Mouse (Mus musculus) erythroblast, embryonic 14.5 days (primary cell): ENCODE results near the gene Shisa7. TPM values are rescaled to one million over a fixed set of nuclear protein-coding genes. Genes with fewer than 3 reads are reported as not detected.
"Not testable (repeated sequence)": the region's sequence is repeated elsewhere in the genome, so short reads cannot be mapped to it uniquely, and the experiment has no call there.

Experiments
- H3K27me3 ChIP-seq: 2 replicates; pipeline ENCODE4 v1.6.1; 2012; ENCODE audit warnings: inconsistent platforms; ENCODE audit not compliant: control insufficient read depth
- H3K36me3 ChIP-seq: 2 replicates; pipeline ENCODE4 v1.6.1; 2012; ENCODE audit warnings: mild to moderate bottlenecking, inconsistent platforms; ENCODE audit not compliant: control insufficient read depth
- H3K4me1 ChIP-seq: 2 replicates; pipeline ENCODE4 v1.6.1; 2012; ENCODE audit warnings: inconsistent platforms; ENCODE audit not compliant: control insufficient read depth
- H3K4me3 ChIP-seq: replicated peaks from 2 replicates; pipeline ENCODE3; 2012; ENCODE audit warnings: moderate library complexity, mild to moderate bottlenecking, inconsistent platforms
- H3K9me3 ChIP-seq: 2 replicates; pipeline ENCODE4 v1.6.1; 2012; ENCODE audit warnings: low read length, inconsistent platforms, mixed read lengths; ENCODE audit not compliant: control insufficient read depth
- GATA1 ChIP-seq: IDR thresholded peaks from 2 replicates; pipeline ENCODE4 v1.6.1; 2012; ENCODE audit warnings: low read length, inconsistent platforms, mixed read lengths
- TAL1 ChIP-seq: IDR thresholded peaks from 3 replicates; pipeline ENCODE4 v1.6.1; 2012; ENCODE audit warnings: low read length, inconsistent platforms, mixed read lengths
- polyA plus RNA-seq: library from polyadenylated mRNA; stranded (reverse); fragments of >175 nt; gene quantifications from 2 replicates; pipeline ENCODE4 v1.2.3, GENCODE M21; 2012

Gene Shisa7
- polyA plus RNA-seq, 1 experiment: not detected

DNA sequence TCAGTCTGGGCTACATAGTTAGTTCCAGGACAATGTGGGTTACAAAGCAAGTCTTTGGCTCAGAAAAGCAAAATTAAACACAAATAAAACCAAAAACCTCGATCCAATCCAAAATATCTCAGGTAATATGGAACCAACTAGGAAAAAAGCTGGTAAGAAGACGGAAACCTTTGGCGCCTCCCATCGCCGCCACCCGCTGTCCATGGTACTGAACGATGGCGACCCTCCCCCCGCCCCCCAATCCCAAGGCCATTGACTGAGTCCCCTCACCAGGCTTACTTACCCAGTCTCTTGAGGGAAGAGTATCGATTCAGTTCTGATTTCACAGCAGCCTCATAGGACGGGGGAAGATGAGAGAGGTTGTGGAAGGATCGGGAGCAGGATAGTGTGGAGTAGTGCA lies 14.0 kb downstream of the Shisa7 start:
- Histone ChIP-seq H3K27me3 (peaks cover 44% of the 10 kb centered on the region), H3K36me3 (no peaks in the 10 kb centered on the region), H3K4me3 (no peak overlapping the region), H3K4me1 (peaks cover 4% of the 10 kb centered on the region), H3K9me3 (no peaks in the 10 kb centered on the region)
- TF ChIP-seq TAL1 (no peak), GATA1 (no peak)

DNA sequence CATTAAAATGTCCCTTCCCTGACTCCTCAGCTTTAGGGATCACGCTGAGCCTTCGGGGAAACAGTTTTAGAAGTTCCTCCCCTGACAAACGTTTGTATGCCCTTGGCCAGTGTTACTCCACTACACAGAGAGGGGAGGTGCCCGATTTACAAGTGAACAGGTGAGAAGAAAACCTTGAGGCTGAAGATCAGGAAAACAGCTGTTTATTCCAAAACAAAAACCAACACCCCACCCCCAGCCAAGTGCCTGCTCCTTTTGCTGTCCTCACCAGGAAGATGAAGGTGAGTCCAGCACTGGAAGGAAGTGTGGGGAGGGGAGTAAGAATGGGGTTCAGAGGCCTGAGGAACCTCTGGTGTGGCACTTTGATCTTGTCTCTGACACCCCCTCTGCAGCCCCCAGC lies 19.1 kb downstream of the Shisa7 start:
- TF ChIP-seq GATA1 (no peak), TAL1 (no peak)
- Histone ChIP-seq H3K4me1 (peaks cover 4% of the 10 kb centered on the region), H3K27me3 (peaks cover 8% of the 10 kb centered on the region), H3K9me3 (no peaks in the 10 kb centered on the region), H3K36me3 (no peaks in the 10 kb centered on the region), H3K4me3 (no peak overlapping the region)

DNA sequence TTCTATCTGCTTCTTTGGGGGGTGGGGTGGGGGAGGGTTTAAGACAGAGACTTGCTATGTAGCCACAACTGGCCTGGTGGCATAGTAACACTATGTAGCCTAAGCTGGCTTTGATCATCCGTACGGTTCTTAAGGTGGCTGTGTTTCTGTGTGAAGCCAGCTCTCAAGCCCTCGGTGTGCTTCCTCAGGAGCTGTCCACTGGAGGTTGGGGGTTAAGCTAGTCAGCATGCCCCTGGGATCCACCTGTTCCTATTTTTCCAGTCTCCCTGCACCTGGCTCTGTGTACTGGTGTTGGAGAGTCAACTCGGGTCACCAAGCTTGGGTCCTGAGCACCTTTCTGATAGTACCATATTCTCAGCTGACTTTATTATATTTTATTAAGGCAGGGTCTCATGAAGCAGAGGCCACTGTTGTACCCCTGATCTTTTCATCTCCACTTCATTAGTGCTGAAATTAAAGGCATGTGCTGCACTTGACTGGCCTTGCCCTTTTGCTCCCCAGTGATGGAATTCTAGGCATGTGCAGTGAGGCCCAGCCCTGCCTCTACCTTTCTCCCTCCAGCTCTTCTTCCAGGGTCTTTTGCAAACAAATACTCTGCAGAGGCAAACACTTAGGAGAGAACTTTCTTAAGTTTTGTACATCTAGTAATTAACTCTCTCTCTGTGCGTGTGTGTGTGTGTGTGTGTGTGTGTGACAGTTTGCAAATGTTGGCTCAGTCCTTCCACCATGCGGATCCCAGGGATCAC lies 22.2 kb downstream of the Shisa7 start:
- no peaks in the 10 kb centered on the region for H3K9me3 ChIP-seq
- no peaks in the 10 kb centered on the region for H3K36me3 ChIP-seq
- H3K4me3 ChIP-seq: no peak overlapping the region
- TF ChIP-seq TAL1 (no peak), GATA1 (no peak)
- peaks cover 4% of the 10 kb centered on the region for H3K4me1 ChIP-seq
- peaks cover 2% of the 10 kb centered on the region; the same call in 1 of the 2 replicates for H3K27me3 ChIP-seq

DNA sequence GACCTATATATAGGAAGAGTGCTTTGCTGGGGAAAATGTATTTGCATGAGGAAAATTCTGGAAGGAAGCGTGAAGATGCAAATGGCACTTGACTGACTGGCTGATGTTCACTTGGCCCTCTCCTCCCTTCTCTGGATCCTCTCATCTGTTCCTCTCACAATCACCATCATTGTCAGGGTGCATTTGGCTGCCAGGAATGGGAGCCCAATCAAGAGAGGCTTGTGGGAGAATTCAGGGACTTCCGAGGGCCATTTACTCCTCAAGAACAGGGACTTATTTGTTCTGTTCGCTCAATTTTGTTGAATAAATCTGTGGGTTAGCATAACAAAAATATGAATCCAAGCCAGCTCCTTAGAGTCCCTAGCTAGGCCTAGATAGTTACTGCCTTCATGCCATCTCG lies 22.8 kb downstream of the Shisa7 start:
- TF ChIP-seq TAL1: no peak
- H3K4me3 ChIP-seq: no peak overlapping the region
- H3K4me1 ChIP-seq: peaks cover 3% of the 10 kb centered on the region
- H3K36me3 ChIP-seq: no peaks in the 10 kb centered on the region
- H3K27me3 ChIP-seq: peaks cover 2% of the 10 kb centered on the region; the same call in 1 of the 2 replicates
- no peaks in the 10 kb centered on the region for H3K9me3 ChIP-seq

DNA sequence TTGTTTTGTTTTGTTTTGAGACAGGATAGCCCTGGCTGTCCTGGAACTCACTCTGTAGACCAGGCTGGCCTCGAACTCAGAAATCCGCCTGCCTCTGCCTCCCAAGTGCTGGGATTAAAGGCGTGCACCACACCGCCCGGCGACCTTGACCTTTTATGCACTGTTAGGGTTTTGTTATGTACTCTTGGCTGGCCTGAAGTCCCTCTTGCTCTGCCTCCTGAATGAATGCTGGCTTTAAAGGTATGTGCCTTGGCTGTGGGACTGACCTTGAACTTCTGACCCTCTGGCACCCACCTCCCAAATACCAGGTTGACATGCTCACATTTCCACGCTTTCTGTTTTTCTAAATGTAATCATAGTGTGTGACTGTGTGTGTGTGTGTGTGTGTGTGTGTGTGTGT lies 23.6 kb downstream of the Shisa7 start:
- not testable (repeated sequence) for H3K4me3 ChIP-seq, H3K4me1 ChIP-seq, H3K9me3 ChIP-seq, H3K27me3 ChIP-seq, H3K36me3 ChIP-seq

DNA sequence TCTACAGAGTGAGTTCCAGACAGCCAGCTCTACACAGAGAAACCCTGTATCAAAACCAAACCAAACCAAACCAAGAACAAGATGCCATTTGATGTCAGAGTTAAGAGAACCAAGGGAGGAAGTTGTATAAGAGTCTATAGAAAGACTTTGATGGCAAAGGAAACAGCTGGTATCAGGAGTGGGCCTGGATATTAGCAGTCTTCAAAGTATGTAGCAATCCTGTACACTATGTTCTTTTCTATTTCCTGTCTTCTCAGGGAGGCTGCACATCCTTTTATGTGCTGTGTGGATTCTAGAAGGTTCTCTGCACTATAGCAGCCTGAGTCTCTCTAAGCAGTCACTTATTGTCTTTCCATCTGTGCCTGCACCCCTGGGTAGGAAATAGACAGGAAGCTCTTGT lies 27.9 kb downstream of the Shisa7 start:
- peaks cover 6% of the 10 kb centered on the region for H3K4me1 ChIP-seq
- H3K4me3 ChIP-seq: no peak overlapping the region
- H3K36me3 ChIP-seq: peaks cover 16% of the 10 kb centered on the region
- TF ChIP-seq GATA1: no peak
- TF ChIP-seq TAL1: no peak
- peaks cover 2% of the 10 kb centered on the region; the same call in 1 of the 2 replicates for H3K27me3 ChIP-seq
- H3K9me3 ChIP-seq: peaks cover 12% of the 10 kb centered on the region

DNA sequence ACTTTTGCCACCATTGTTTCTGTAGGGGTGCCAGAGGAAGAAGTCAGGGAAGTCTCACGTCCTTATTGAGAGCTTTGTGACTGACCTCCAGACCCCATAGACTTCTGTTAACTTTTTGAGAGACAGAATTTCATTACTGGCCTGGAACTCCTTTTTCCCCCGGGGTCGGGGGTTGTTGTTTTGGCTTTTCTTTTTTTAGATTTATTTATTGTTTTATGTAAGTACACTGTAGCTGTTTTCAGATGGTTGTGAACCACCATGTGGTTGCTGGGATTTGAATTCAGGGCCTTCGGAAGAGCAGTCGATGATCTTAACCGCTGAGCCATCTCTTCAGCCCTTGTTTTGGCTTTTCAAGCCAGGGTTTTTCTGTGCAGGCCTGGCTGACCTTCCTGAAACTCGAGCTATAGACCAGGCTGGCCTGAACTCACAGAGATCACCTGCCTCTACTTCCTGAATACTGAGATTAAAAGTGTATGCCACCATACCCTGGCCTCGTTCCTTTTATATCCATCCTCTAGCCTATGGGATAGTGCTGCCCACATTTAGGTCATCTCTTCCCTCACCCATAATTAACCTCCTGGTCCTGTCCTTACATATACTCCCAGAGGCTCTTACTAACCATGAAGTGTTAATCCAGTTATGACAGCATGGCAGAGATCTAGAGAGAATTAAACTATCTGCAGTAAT lies 31.2 kb downstream of the Shisa7 start:
- Histone ChIP-seq H3K9me3 (peaks cover 12% of the 10 kb centered on the region), H3K27me3 (no peaks in the 10 kb centered on the region), H3K4me3 (peak overlapping the region; percentile 100), H3K36me3 (peaks cover 50% of the 10 kb centered on the region), H3K4me1 (peaks cover 34% of the 10 kb centered on the region)
- TF ChIP-seq TAL1 (no peak), GATA1 (no peak)

DNA sequence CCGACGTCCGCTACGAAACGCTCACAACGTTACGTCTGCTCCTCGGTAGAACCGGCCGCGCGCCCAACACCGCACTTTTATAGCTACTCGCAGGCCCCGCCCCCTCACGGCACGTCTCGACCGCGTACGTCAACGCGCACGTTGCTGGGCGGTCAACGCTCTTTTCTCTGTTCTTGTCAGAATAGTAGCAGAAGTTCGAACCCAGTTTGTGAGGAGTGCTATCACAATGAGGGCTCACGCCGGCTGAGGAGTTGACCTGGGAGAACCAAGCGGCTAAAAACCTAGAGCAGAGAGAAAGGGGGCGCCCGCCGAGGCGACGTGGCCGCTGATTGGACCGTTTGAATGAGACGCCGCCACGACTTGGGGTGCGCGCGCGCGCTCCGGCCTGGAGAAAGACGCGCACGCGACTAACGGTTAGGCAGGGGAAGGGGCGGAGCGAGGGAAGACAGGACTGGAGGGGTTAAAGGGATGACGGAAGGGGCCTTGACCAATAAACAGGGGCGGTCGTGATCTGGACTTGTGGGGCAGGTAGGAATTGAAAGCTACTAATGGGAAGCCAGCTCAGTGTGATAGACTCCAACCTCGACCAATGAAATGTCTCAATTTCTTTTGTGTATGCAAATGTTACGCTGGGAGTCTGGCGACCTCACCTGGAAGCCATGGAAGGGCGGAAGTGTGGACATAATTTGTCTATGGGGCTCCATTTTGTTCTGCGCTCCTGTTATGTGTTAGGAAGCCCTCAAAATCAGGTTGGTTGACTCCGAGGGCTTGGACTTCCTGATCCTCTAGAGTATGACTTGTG lies 32.0 kb downstream of the Shisa7 start, which contains the start of gene Ube2s:
Gene Ube2s (minus strand): TSS at position 288 of the 802 bp plus-strand sequence.
- peaks cover 54% of the 10 kb centered on the region for H3K36me3 ChIP-seq
- H3K4me3 ChIP-seq: peak within 1 kb of the TSS; percentile 100
- H3K9me3 ChIP-seq: peaks cover 12% of the 10 kb centered on the region
- no peaks in the 10 kb centered on the region for H3K27me3 ChIP-seq
- H3K4me1 ChIP-seq: peaks cover 37% of the 10 kb centered on the region
- TF ChIP-seq GATA1 (no peak), TAL1 (no peak)

DNA sequence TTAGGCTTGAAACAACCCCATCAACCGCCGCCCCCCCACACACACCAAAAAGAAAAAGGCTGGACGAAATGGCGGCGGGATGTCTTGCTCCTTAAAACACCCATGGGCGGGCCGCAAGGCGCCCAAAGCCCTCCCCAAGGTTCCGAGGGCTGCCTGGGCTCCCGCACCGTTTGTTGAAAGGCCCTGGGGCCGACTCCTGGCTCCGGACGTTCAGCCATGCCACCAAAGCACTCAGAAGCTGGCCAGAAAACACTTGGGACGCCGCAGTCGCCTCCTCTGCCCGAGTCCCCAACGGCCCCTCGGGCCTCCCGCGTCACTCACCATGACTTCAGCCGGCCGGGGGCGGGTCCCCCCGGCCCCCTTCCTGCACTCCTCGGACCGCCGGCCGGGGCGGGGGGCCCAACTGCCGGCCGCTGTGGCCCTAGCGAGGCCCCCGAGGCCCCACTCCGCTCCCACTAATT lies 32.6 kb downstream of the Shisa7 start:
- Histone ChIP-seq H3K9me3 (peaks cover 12% of the 10 kb centered on the region), H3K36me3 (peaks cover 60% of the 10 kb centered on the region)

DNA sequence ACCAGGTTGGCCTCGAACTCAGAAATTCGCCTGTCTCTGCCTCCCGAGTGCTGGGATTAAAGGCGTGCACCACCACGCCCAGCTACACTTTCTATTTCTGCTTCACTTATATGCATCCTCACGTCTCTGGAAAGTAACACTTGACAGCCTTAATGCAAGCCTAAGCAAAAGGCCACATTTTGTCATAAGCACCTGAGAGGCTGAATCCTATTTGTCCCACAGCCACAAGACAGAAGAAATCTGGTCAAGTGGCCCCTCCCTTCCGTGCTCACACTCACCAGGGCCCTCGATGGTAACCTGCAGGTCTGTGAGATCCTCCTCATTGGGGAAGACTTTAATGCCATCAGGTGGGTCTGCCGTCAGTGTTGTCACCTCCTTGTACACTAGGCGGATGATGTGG lies 33.4 kb downstream of the Shisa7 start:
- Histone ChIP-seq H3K4me1 (peaks cover 47% of the 10 kb centered on the region), H3K9me3 (peaks cover 12% of the 10 kb centered on the region), H3K36me3 (peaks cover 68% of the 10 kb centered on the region), H3K4me3 (peak overlapping the region; percentile 100)
- not testable (repeated sequence) for H3K27me3 ChIP-seq

More for the DNA sequence above, 32.6 kb downstream of the Shisa7 start:
- peaks cover 42% of the 10 kb centered on the region for H3K4me1 ChIP-seq
- H3K4me3 ChIP-seq: peak overlapping the region; percentile 100
- H3K27me3 ChIP-seq: no peaks in the 10 kb centered on the region
- TF ChIP-seq GATA1 (no peak), TAL1 (no peak)
